ENCODE assay signal across 9 mouse cellular contexts in the genomic region with DNA sequence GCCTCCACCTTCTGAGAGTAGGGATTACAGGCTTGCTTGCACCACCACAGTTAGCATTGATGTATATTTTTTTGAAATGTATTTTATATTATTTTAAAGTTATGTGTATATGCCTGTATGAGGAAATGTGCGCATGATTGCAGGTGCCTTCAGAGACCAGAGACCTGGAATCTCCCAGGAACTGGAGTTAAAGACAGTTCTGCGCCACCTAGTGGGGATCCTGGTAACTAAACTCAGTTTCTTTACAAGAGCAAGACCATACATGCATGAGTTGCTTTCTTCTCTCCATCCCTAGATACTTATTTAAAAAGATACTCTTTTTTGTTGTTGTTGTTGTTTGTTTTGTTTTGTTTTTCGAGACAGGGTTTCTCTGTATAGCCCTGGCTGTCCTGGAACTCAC. TPM values are rescaled to one million over a fixed set of nuclear protein-coding genes. Genes with fewer than 3 reads are reported as not detected.
DNase-seq lines count a peak whose midpoint lies in the region; ATAC-seq and TF ChIP-seq lines count a peak whose summit lies in the region.
"Had no signal": no experiment of that assay in that cellular context is flagged by ENCODE, and none has a peak within 500 bp of the region (broad histone marks: within the 10 kb centered on the region; RNA-seq: fewer than 3 reads in every experiment).

No protein-coding gene starts in this region.

- H3K4me2 ChIP-seq in forebrain, embryonic 16.5 days (ENCODE audit: low read length) = no peak overlapping the region
- H3K4me2 ChIP-seq in midbrain, embryonic 14.5 days (ENCODE audit: low read length) = no peak overlapping the region
- H3K4me2 ChIP-seq in midbrain, embryonic 15.5 days = no peak overlapping the region
- H3K4me2 ChIP-seq: neural tube, embryonic 12.5 days had no signal

- H3K9ac ChIP-seq in forebrain, embryonic 16.5 days (replicated peaks; ENCODE audit: low read depth, low read length) = no peak overlapping the region
- H3K9ac ChIP-seq in midbrain, embryonic 14.5 days (replicated peaks; ENCODE audit: low read length) = no peak overlapping the region
- no peak overlapping the region for H3K9ac ChIP-seq in midbrain, embryonic 15.5 days
- H3K9ac ChIP-seq: neural tube, embryonic 12.5 days had no signal

- no peaks in the 10 kb centered on the region for H3K27me3 ChIP-seq in forebrain, embryonic 10.5 days (ENCODE audit: poor library complexity, severe bottlenecking)
- H3K27me3 ChIP-seq in forebrain, embryonic 16.5 days (replicated peaks; ENCODE audit: control insufficient read depth, insufficient read depth, low read length) = no peaks in the 10 kb centered on the region
- H3K27me3 ChIP-seq in midbrain, embryonic 14.5 days (ENCODE audit: control insufficient read depth, insufficient read depth, low read length) = no peaks in the 10 kb centered on the region
- H3K27me3 ChIP-seq in midbrain, embryonic 15.5 days (replicated peaks) = no peaks in the 10 kb centered on the region
- no peaks in the 10 kb centered on the region for H3K27me3 ChIP-seq in splenic B cell, adult 2 months (ENCODE audit: control insufficient read depth, insufficient read depth, low read length, poor library complexity, severe bottlenecking)

- H3K4me1 ChIP-seq in forebrain, embryonic 10.5 days = peaks cover 11% of the 10 kb centered on the region
- peaks cover 4% of the 10 kb centered on the region; the same call in 1 of the 2 replicates for H3K4me1 ChIP-seq in forebrain, embryonic 16.5 days (replicated peaks; ENCODE audit: control insufficient read depth, insufficient read depth, low read length)
- H3K4me1 ChIP-seq in midbrain, embryonic 14.5 days (ENCODE audit: control insufficient read depth, insufficient read depth, low read length) = peaks cover 3% of the 10 kb centered on the region; the same call in 1 of the 2 replicates
- H3K4me1 ChIP-seq in midbrain, embryonic 15.5 days = peaks cover 5% of the 10 kb centered on the region
- no peaks in the 10 kb centered on the region for H3K4me1 ChIP-seq in lung, adult 2 months (ENCODE audit: control insufficient read depth, insufficient read depth, low read length)
- H3K4me1 ChIP-seq: neural tube, embryonic 12.5 days had no signal

- peak; percentile 43 for TF ChIP-seq CTCF in lung, adult 2 months (IDR thresholded peaks at IDR 0.05; ENCODE audit: insufficient read depth, low read length)

- 22% methylated on average over 3 of the region's 3 CpGs for WGBS in forebrain, embryonic 10.5 days
- 10% methylated on average over 3 of the region's 3 CpGs for WGBS in forebrain, embryonic 16.5 days
- 11% methylated on average over 3 of the region's 3 CpGs for WGBS in midbrain, embryonic 14.5 days
- WGBS in midbrain, embryonic 15.5 days = 11% methylated on average over 3 of the region's 3 CpGs
- 16% methylated on average over 3 of the region's 3 CpGs for WGBS in lung, adult 2 months

- H3K4me3 ChIP-seq in forebrain, embryonic 10.5 days = no peak overlapping the region
- no peak overlapping the region for H3K4me3 ChIP-seq in forebrain, embryonic 16.5 days (replicated peaks; ENCODE audit: low read length)
- no peak overlapping the region for H3K4me3 ChIP-seq in midbrain, embryonic 14.5 days (replicated peaks; ENCODE audit: low read depth, low read length)
- H3K4me3 ChIP-seq in midbrain, embryonic 15.5 days = no peak overlapping the region
- no peak overlapping the region for H3K4me3 ChIP-seq in lung, adult 2 months (replicated peaks; ENCODE audit: extremely low read depth, low read depth, low read length)
- H3K4me3 ChIP-seq: neural tube, embryonic 12.5 days had no signal

- no peak for ATAC-seq in forebrain, embryonic 16.5 days
- ATAC-seq in midbrain, embryonic 14.5 days (ENCODE audit: low FRiP score, low TSS enrichment) = no peak
- ATAC-seq in midbrain, embryonic 15.5 days (replicated peaks) = no peak

- no peak for TF ChIP-seq POLR2A in lung, adult 2 months (IDR thresholded peaks at IDR 0.05; ENCODE audit: borderline replicate concordance, extremely low read depth, low read depth, low read length)

- H3K36me3 ChIP-seq in forebrain, embryonic 10.5 days (replicated peaks) = no peaks in the 10 kb centered on the region
- no peaks in the 10 kb centered on the region for H3K36me3 ChIP-seq in forebrain, embryonic 16.5 days (ENCODE audit: control insufficient read depth, insufficient read depth)
- no peaks in the 10 kb centered on the region for H3K36me3 ChIP-seq in midbrain, embryonic 14.5 days (ENCODE audit: control insufficient read depth, insufficient read depth, low read length)
- no peaks in the 10 kb centered on the region for H3K36me3 ChIP-seq in midbrain, embryonic 15.5 days (replicated peaks)
- H3K36me3 ChIP-seq in splenic B cell, adult 2 months (ENCODE audit: control insufficient read depth, insufficient read depth, low read length, poor library complexity, severe bottlenecking) = no peaks in the 10 kb centered on the region
- H3K36me3 ChIP-seq: neural tube, embryonic 12.5 days had no signal

- DNase-seq in forebrain, embryonic 10.5 days (ENCODE audit: extremely low spot score, low spot score) = peak; percentile 44
- peak; percentile 91 for DNase-seq in midbrain, embryonic 14.5 days
- peak; percentile 92 for DNase-seq in brain, adult 2 months (ENCODE audit: low read depth, low spot score)
- DNase-seq in gastrocnemius, postnatal 10 days = peak; percentile 73
- peak; percentile 56 for DNase-seq in lung, adult 2 months
- peak; percentile 80 for DNase-seq in splenic B cell, adult 2 months (ENCODE audit: low read depth, low spot score)

- no peaks in the 10 kb centered on the region for H3K9me3 ChIP-seq in forebrain, embryonic 10.5 days
- no peaks in the 10 kb centered on the region for H3K9me3 ChIP-seq in forebrain, embryonic 16.5 days (ENCODE audit: control insufficient read depth, low read length)
- H3K9me3 ChIP-seq in midbrain, embryonic 14.5 days (ENCODE audit: control insufficient read depth, low read length) = no peaks in the 10 kb centered on the region
- H3K9me3 ChIP-seq in midbrain, embryonic 15.5 days = no peaks in the 10 kb centered on the region
- H3K9me3 ChIP-seq: neural tube, embryonic 12.5 days had no signal

- no peak overlapping the region for H3K27ac ChIP-seq in forebrain, embryonic 10.5 days
- no peak overlapping the region for H3K27ac ChIP-seq in forebrain, embryonic 16.5 days (ENCODE audit: low read length)
- H3K27ac ChIP-seq in midbrain, embryonic 14.5 days (replicated peaks; ENCODE audit: low read depth, low read length) = no peak overlapping the region
- no peak overlapping the region for H3K27ac ChIP-seq in midbrain, embryonic 15.5 days
- H3K27ac ChIP-seq: neural tube, embryonic 12.5 days had no signal

RNA-seq across cellular contexts. Expression of gene Ggcx, which starts 4.5 kb away (rescaled TPM):
- polyA plus RNA-seq in forebrain, embryonic 10.5 days (2016; fragmentation: Nextera tagmentation; extraction: Ambion mirVana) = 16.8 and 19.0 TPM in 2 replicates
- 16.4 and 17.2 TPM in 2 replicates for polyA plus RNA-seq in forebrain, embryonic 16.5 days (2015; fragmentation: Nextera tagmentation; extraction: Ambion mirVana)
- 5.8 and 8.0 TPM in 2 replicates for polyA plus RNA-seq in midbrain, embryonic 14.5 days (2014; fragmentation: Nextera tagmentation; extraction: Ambion mirVana)
- 16.9 and 19.0 TPM in 2 replicates for polyA plus RNA-seq in midbrain, embryonic 15.5 days (2015; fragmentation: Nextera tagmentation; extraction: Ambion mirVana)
- total RNA-seq in gastrocnemius, postnatal 10 days (2021) = 10 to 100 TPM; 15.1 to 21.9 TPM
- polyA plus RNA-seq in lung, adult 2 months (2012; rRNA removed) = 43.4 and 46.2 TPM in 2 replicates

RNA-seq across cellular contexts. Expression of gene Vamp8, which starts 19.1 kb away (rescaled TPM):
- 35.9 and 40.5 TPM in 2 replicates for polyA plus RNA-seq in forebrain, embryonic 10.5 days (2016; fragmentation: Nextera tagmentation; extraction: Ambion mirVana)
- polyA plus RNA-seq in forebrain, embryonic 16.5 days (2015; fragmentation: Nextera tagmentation; extraction: Ambion mirVana) = 14.4 and 14.6 TPM in 2 replicates
- polyA plus RNA-seq in midbrain, embryonic 14.5 days (2014; fragmentation: Nextera tagmentation; extraction: Ambion mirVana) = 7.2 and 16.9 TPM in 2 replicates
- 22.2 and 28.1 TPM in 2 replicates for polyA plus RNA-seq in midbrain, embryonic 15.5 days (2015; fragmentation: Nextera tagmentation; extraction: Ambion mirVana)
- total RNA-seq in gastrocnemius, postnatal 10 days (2021) = 10 to 100 TPM; 60.9 to 64.7 TPM
- polyA plus RNA-seq in lung, adult 2 months (2012; rRNA removed) = 291 and 435 TPM in 2 replicates

RNA-seq across cellular contexts. Expression of gene Vamp5, which starts 29.3 kb away (rescaled TPM):
- 12.6 and 13.0 TPM in 2 replicates for polyA plus RNA-seq in forebrain, embryonic 10.5 days (2016; fragmentation: Nextera tagmentation; extraction: Ambion mirVana)
- polyA plus RNA-seq in forebrain, embryonic 16.5 days (2015; fragmentation: Nextera tagmentation; extraction: Ambion mirVana) = 10.5 and 12.6 TPM in 2 replicates
- 3.2 and 15.2 TPM in 2 replicates for polyA plus RNA-seq in midbrain, embryonic 14.5 days (2014; fragmentation: Nextera tagmentation; extraction: Ambion mirVana)
- 20.2 and 24.2 TPM in 2 replicates for polyA plus RNA-seq in midbrain, embryonic 15.5 days (2015; fragmentation: Nextera tagmentation; extraction: Ambion mirVana)
- 10 to 100 TPM; 49.1 to 50.0 TPM for total RNA-seq in gastrocnemius, postnatal 10 days (2021)
- polyA plus RNA-seq in lung, adult 2 months (2012; rRNA removed) = 74.6 and 91.7 TPM in 2 replicates

RNA-seq across cellular contexts. Expression of gene Mat2a, which starts 29.8 kb away (rescaled TPM):
- 490 and 511 TPM in 2 replicates for polyA plus RNA-seq in forebrain, embryonic 10.5 days (2016; fragmentation: Nextera tagmentation; extraction: Ambion mirVana)
- 399 TPM in 2 replicates for polyA plus RNA-seq in forebrain, embryonic 16.5 days (2015; fragmentation: Nextera tagmentation; extraction: Ambion mirVana)
- polyA plus RNA-seq in midbrain, embryonic 14.5 days (2014; fragmentation: Nextera tagmentation; extraction: Ambion mirVana) = 318 and 413 TPM in 2 replicates
- 354 and 380 TPM in 2 replicates for polyA plus RNA-seq in midbrain, embryonic 15.5 days (2015; fragmentation: Nextera tagmentation; extraction: Ambion mirVana)
- total RNA-seq in gastrocnemius, postnatal 10 days (2021) = 100 to 1,000 TPM; 200 to 249 TPM
- polyA plus RNA-seq in lung, adult 2 months (2012; rRNA removed) = 90.3 and 94.6 TPM in 2 replicates

RNA-seq across cellular contexts. Expression of gene Rnf181, which starts 42.8 kb away (rescaled TPM):
- 108 and 111 TPM in 2 replicates for polyA plus RNA-seq in forebrain, embryonic 10.5 days (2016; fragmentation: Nextera tagmentation; extraction: Ambion mirVana)
- 127 and 139 TPM in 2 replicates for polyA plus RNA-seq in forebrain, embryonic 16.5 days (2015; fragmentation: Nextera tagmentation; extraction: Ambion mirVana)
- polyA plus RNA-seq in midbrain, embryonic 14.5 days (2014; fragmentation: Nextera tagmentation; extraction: Ambion mirVana) = 116 and 122 TPM in 2 replicates
- polyA plus RNA-seq in midbrain, embryonic 15.5 days (2015; fragmentation: Nextera tagmentation; extraction: Ambion mirVana) = 137 and 141 TPM in 2 replicates
- 10 to 100 TPM; 35.9 to 36.6 TPM for total RNA-seq in gastrocnemius, postnatal 10 days (2021)
- 96.8 and 123 TPM in 2 replicates for polyA plus RNA-seq in lung, adult 2 months (2012; rRNA removed)
